Mouse (Mus musculus) gastrocnemius, postnatal 4 days (tissue): ENCODE data around the gene Ptpre. TPM values are rescaled to one million over a fixed set of nuclear protein-coding genes. Genes with fewer than 3 reads are reported as not detected.
"Not testable (repeated sequence)": the region's sequence is repeated elsewhere in the genome, so short reads cannot be mapped to it uniquely, and the experiment has no call there.

Source experiments
- DNase-seq, 2 experiments: peaks; one replicate each; pipeline ENCODE4 v3.0.0; 2021 to 2022; ENCODE audit warnings: low spot score in 2 of 2, mixed read lengths in 2 of 2
- total RNA-seq, 2 experiments: library from RNA; stranded (reverse); gene quantifications; 2 replicates each; pipeline ENCODE4 v1.2.3; 2021

Ptpre gene
- total RNA-seq, 2 experiments from 2014 or later: 9.2 to 10.3 TPM

DNA sequence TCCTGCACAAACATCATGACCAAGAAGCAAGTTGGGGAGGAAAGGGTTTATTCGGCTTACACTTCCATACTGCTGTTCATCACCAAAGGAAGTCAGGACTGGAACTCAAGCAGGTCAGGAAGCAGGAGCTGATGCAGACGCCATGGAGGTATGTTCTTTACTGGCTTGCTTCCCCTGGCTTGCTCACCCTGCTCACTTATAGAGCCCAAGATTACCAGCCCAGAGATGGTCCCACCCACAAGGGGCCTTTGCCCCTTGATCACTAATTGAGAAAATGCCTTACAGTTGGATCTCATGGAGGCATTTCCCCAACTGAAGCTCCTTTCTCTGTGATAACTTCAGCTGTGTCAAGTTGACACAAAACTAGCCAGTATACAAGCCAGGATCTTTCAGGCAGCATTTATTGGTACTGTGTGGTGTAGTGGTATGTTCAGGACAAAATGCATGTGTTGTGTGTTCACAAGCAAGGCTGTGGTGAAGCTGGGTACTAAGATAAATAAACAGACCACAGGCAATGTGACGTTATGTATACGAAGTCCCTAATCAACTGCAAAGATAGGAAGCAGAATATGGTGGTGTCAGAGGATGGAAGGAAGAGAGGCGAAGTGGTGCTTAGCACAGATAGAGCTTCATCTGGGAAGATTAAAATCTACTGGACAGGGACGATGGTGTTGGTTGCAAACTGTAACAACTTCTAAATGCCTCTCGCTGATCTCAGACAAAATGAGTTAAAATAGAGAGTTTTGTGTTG, 38.2 kb downstream of the Ptpre start:
- not testable (repeated sequence) for DNase-seq

DNA sequence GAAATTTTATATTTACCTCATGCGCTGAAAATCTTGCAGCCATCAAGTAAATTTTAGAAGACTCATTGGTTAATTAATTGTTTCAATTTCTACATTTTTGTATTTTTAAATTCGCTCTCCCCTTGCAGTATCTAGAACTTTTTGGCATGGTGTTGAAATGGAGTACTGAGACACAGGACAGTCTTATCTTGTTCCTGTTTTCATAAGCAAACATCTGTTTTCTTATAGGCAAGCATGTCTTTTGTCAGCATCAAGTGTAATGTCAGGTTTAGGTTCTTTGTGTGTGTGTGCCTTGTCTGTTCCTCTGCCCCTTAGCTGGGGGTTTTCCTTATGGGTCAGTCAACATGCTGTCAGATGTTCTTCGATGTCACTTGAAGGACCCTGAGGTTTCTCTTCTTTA, 39.0 kb downstream of the Ptpre start:
- DNase-seq: no peak

DNA sequence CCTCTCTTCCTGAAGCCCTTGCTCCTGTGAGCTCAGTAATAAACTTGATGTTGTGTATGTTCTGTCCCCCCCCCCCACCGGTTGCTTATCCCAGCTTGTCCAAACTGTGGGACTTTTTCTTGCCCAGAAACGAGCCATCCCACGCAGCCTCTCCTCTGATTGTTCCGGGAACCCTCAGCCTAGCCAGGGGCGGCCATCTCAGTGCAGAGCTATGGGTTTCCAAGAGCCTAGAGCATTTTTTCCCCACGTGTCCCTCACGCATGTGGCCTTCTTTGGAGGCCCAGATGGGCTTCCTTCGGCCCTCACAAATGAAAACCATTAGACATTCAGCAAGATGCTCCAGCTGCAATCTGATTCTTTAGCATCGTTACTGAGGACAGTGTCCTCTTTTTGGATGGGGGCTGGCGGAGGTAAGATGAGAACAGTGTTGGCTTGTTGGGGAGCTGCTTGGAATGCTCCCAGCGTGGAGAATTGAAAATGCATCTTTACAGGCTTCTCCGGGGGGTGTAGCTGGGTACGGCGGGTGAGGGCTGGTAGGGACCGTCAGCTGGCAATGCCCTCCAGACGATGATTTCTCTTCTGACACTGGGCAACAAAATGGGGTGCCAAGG, 41.5 kb downstream of the Ptpre start:
- DNase-seq: no peak

DNA sequence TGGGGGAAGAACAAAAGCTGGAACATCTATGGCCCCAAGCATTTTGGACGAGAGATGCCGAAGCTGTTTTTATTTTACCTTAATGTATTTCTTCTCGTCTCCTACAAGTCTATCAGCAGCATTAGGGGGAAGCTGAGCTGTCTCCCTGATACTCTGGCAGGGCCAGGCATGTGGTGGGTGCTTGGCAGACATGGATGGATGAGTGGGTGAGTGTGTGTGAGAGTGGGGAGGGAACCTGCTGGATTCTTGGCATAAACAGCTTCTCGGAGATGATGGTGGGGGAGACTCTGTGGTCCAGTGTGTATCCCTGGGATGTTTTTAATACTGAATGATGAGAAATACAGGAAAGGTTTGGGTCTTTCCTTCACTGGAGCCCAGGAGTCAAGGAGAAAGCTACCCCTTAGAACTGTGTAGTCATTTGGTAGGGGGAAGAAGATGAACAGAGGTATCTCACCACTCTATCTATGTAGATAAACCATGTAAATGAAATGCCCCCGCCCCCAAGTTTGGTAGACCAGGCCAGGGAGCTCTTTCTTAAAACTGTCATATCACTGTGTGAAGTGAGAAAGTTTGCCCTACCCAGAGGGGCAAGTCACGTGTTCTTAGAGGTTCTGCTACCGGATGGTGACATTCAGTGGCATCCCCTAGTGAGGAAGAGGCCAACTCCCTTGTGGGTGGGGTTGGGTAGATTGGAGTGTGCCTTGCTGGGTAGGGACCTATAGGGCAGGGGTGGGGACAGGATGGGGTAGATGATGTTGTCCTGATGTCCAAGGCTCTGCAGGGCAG, 43.2 kb downstream of the Ptpre start:
- no peak for DNase-seq

DNA sequence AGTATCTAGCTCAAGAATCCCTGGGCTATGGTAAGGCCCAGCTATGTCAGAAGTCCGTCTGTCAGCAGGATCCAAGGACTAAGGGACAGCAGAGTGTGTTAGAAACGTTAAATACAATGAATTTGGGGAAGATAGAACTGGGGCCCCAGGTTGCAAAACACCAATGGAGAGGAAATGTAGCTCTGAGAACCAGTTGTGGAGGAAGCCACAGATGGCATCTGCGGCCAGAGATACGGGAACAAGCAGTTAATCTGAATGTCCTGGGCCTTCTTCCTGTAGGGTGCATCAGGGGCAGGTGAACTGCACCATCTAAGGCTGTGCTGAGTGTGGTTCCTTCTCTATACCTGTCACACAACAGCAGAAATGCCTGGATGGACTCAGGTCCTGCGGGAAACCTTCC, 43.8 kb downstream of the Ptpre start:
- no peak for DNase-seq

DNA sequence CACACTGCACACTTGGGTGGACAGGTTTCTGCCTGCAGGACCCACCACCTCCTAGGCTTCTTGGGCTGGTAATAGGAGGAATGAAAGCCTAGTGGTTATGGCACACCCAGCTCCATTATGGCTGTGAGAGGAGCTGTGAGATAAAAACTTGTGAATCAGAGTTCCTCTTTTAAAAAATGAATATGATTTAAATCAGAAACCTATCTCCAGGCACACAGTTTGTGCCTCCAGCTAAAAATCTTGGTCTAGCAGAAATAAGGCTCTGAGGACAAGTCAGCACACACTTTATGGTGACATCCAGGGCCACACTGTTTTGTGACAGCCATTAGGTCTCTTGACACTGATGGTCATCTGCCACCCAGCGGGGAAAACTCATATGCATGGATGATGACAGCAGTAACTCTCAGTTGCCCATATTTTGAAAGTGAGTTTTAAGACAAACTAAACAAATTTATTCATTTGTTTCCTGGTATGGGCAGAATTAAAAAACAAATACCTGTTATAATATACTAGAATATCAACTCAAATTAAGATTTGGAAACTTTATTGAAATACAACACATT, 47.9 kb downstream of the Ptpre start:
- DNase-seq: no peak

DNA sequence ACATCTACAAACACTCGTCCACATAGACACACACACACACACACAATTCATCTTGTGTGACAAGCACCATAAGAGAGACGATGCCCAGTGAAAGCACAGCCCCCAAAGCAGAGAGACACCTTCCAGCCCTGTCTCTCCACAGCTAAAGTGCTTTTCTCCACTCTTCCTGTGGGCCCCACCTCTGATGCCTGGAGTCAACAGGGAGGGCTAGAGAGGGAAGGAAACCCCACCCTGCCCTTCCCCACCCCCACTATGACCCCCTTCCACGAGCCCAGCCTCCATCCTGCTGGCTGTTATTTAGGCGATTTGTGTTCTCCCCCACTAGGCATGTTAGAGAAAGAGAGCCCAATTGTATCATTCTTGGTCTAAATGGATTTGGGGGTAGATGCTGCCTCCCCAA, 49.1 kb downstream of the Ptpre start:
- no peak for DNase-seq

DNA sequence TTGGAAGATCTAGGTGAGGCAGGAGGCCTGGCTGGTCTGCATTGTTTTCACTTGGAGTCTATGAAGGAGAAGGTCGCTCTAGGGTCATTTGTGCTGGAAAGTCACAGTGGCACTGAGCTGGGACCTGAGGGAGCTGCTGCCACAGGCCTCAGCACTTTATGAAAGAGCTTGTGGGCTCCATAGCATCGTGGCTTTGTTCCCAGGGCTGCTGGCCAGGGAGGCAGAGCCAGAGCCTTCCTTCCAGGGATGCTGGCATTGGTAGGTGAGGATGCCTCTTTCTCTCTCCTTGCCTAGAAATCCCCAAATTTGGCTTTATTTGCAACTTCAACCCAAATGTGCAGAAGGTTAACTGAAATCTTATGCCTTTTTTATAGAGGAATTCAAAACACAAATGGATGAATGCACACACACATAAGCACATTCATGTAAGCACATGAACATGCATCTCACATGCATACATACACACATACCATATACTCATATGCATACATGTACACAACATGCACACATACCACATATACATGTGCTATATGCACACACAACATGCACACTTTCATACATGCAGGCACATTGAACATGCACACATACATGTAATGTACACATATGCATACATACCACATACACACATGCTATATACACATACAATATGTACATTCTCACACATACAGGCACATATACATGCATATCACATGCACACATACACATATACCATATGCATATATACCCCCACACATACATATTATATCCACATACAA, 50.7 kb downstream of the Ptpre start:
- DNase-seq: no peak

DNA sequence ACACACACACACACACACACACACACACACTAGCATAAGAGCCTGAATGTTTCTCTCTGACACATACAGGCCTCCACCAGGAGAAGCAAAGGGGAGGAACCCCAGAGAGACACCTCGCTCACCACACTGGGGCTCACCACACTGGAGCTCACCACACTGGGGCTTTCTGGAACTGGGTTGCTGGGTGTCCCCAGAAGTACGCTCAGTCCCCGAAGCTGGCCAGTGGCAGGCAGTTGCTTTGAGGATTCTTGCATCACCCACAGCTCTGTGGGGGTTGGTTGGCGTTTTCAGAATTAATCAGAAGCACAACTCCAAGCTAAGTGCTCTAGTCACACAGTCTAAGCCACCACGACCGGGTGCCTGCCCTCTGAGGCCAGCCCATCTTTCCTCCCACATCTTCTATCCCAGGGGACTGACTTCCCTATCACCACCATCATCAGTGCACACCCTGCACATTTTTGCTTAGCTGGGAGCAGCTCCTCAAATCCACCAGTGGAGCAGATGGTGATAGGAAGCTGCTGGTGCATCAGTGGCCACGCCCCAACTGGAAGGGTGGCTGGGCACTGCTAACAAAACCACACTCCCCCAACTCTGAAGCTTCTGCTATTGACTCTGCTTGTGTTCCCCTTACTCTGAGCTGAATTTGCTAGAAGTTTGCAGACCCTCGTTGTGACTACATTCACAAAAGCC, 51.5 kb downstream of the Ptpre start:
- DNase-seq: no peak

DNA sequence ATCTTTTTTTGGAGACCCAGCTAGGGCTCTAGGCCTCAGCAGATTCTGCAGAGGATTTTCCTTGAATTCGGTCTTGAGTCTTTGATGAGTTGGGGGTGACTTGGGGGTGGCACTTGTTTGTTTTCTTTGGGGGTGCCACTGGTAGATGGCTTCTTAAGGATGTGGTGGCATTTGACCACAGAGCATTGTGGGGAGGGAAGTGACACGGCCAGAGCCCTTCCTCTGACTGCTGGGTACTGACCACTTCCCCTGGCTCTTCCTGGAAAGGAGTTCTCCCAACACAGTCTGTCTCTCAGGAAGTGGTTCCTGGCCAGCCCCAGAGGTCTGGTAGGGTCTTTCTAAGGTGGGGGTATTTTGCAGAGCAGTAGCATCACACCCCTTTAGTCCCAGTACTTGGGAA, 54.2 kb downstream of the Ptpre start:
- no peak for DNase-seq

DNA sequence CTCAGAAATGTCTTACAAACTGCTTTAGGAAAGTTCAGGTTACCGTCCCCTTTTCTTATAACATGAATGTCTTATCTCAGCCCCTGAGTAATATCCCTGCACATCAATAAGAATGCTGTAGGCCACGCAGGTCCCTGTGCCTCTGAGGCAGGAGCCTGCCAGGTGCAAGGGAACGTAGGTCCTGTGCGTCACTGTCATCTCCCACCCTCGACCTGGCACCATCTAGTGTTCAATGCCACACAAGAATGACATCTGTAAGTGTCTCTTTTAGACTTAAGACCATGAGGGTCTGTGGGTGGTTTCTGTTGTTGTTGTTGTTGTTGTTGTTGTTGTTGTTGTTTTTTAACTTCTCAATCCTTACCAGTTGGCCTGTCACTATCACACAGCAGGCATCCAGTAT, 56.0 kb downstream of the Ptpre start:
- no peak for DNase-seq

DNA sequence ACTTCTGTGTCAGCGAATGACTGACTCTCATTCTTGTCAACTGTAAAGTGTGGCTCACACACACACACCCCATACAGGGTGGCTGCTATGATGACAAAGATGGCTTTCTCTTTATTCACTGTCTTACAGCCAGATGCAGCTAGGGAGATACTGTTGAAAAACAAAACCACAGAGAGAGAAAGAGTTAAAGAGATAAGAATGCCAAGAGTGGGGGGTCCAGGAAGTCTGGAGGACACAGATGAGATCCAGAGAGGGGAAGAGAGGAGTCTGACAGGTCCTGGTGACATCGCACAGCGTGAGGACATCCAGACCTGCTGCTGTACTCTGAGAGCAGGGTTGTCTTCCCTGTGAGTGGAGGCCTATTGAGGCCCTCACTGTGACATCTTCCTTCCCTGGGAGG, 56.5 kb downstream of the Ptpre start:
- DNase-seq: no peak

DNA sequence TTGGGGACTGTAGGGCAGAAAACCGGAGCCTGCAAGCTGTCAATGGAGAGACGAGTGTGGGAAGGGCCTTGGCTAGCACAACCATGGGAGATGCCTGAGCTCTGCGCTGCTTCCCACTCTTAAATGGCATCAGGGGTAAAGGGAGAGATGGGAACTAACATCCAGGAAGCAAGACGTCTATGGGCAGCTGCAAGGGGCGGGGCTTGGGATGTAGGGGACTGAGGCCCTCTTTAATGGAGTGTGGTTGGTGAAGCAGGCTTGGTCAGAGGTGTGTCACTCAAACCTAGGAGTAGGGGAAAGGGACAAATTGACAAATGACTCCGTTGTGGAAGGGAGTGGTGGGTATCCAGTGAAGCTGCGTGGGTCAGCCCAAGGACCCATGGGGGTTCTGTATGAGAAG, 57.4 kb downstream of the Ptpre start:
- DNase-seq: no peak

DNA sequence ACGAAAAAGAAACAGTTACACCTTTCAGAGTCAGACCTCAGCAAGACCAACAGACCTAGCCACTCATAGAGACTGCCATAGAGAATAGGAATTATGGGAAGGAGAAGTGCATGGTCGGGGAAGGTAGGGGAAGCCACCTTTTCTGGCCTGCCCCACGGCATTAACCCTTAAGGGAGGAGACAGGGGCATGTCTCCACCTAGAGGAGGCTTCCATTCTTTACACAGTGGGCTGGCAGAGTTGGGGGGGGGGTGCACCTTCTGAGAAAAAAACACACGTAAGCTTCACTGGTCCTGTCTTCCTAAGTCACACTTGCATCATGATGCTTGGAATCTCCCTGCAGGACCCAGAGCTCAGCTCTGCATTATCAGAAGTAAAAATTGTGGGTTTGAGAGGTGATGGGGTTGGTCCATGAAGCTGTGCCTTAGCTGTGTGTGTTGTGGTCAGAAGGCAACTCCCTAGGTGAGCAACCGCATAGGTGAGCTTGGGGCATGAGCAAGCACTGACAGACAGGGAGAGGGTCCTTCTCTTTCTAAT, 58.4 kb downstream of the Ptpre start:
- no peak for DNase-seq

DNA sequence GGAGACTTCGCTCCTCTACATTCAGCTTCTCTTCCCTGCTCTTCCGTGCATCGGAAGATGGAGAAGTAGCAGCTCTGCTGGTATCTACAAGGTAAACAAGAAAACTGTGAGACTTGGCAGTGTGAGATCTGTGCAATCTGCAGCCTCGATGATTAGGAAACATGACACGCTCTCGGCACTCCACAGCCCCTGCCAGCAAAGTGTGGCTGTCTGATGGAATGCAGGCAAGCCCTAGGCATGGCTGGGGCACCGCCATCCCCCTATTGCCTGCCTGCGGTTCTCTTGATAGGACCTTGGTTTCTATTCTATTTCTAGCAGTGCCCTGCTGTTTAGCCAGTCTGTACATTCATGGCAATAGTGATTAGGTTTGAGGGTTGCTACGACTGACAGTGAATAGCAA, 59.7 kb downstream of the Ptpre start:
- no peak for DNase-seq

DNA sequence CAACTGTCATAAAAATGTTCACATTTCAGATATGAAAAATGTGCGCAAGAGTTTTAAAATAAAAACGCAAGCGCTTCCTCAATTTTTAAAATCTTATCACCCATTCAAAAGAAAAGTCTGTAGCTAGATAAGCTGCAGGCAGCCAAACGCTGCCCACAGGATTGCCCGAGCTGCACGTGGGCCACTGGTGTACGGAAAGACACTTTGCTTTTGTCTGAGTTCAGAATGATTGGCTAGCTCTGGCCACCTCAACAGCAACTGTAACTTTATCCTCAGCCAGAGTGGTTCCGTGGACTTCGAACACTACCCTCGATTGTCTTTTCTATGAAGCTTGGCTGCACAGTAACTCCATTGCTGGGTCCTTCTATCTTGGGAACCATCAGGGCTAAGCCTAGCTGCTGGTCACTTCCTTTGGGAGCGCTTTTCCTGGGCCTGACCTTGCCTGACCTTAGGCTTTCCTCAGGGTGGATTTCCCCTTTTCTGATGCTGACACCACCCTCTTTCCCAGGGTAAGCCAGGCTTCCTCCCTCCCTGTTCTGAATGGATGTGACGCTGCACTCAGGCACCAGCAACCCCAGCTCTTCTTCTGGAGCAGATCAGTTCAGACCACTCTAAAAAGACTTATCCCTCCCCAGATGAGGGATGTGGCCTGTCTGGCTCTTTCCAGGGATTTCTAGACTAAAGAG, 60.5 kb downstream of the Ptpre start:
- no peak for DNase-seq

DNA sequence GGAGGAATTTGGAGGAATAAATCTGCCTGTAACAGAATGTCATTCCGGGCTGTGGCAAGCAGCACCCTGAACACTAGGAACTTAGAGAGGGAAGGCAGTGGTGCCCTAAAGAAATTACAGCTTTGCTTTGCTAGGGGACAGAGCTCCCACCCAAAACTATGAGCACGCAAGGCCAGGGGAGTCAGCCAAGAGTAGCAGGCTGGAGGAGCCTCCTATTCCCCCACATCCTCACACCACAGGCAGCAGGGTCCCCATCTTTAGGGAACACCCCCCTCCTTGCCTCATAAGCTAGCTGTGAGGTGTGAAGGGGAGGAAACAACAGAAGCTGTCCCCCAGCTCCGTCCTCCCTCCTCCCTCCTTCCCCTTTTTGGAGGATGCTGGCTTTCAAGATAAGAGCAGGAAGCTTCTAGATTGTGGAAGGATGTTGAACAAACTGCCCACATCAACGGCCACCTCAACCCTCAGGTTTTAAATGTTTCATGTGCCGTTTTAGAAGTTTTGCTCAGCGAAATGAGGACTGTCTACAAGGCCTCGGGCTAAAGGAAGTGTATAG, 61.1 kb downstream of the Ptpre start:
- DNase-seq: no peak

DNA sequence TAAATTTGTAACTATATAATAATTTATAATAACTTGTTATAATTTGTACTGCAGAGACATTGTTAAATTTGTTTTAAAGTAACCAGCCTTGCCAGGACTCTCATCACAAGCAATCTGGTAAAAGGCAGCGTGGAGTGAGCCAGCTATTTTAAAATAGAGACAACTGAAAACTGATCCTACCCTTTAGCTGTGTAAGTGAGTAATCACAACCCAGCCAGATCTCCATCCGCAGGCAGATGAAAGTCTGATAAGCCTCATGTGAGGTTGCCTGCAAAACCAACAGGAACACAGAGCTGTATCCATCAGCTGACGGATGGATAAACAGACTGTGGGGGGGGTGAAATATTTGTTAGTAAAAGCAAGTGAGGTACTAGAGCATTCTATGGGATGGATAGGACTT, 62.8 kb downstream of the Ptpre start:
- no peak for DNase-seq

DNA sequence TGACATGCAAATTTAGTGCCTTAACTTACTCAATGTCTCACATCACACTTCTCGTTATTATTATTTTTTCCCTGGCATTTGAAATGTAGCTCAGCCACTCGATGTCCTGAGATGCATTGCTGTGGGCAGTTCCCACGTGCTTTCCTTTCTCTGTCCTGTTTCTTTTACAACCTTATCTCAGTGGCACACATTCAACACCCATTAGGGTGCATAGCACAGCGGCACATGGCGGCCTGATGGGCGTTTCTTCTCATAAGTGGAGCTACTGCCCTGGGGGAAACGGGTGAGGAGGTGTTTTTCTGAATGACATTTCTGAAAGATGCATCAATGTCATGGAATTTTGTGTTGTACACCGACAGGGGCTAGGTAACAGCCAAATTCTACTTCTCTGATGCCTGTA, 64.3 kb downstream of the Ptpre start:
- DNase-seq: no peak

DNA sequence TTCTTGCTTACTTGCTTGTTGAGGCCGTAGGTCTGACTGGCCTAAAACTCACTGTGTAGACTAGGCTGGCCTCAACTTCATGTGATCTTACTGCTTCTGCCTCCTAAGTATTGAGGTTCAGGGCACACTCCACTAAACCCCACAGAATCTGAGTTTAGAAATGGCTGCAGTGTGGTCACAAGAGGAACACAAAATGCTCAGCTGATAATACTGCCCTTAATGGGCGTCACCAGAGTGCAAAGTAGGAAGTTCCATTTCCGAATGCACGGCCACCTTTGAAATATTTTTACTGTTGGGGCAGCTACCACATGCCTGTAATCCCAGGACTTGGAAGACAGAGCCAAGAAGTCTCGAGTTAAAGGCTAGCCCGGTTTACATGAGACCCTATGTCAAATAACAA, 65.0 kb downstream of the Ptpre start:
- no peak for DNase-seq
